Mouse (Mus musculus): Measurements from ENCODE around the gene Atp6v0a4. TPM values are rescaled to one million over a fixed set of nuclear protein-coding genes. Genes with fewer than 3 reads are reported as not detected.

The Atp6v0a4 gene
- total RNA-seq, 2 experiments from 2014 or later = 4.5 to 4.6 TPM

GRCm38 (mm10) chr6:38021406-38021805 is 103.0 kb downstream of the Atp6v0a4 start:
- no peak for DNase-seq (ENCODE audit: low spot score in 2 of 2)

GRCm38 (mm10) chr6:38012829-38013228 is 111.6 kb downstream of the Atp6v0a4 start:
- DNase-seq (ENCODE audit: low spot score in 2 of 2) = no peak

DNA sequence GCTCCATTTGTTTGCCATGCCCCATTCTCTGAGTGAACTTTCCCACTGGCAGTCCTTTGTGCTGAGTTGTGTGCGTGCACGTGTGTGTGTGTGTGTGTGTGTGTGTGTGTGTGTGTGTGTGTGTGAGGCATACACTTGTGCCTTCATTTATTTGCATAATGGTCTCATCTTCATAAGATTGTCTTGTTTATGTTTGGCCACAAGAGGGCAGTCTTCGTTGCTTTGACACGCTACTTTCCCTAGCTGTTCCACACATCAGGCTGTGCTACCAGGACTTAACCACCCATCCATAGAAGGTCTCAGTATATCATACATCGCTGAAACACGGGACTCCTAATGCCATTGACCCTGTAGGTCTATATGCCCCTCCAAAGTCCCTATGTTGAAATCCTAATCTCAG is 116.9 kb downstream of the Atp6v0a4 start:
- DNase-seq (ENCODE audit: low spot score in 2 of 2) = peak; percentile 57 to 64

Other genes starting within 250 kb of the Atp6v0a4 start
- under 1 TPM; 0.31 to 0.50 TPM for gene Svopl, start 77.6 kb downstream of the Atp6v0a4 start, total RNA-seq (2021)
- not detected for gene Tmem213, start 15.3 kb downstream of the Atp6v0a4 start, total RNA-seq (2021)
- 10 to 100 TPM; 40.9 to 41.7 TPM for gene D630045J12Rik, start 129.4 kb upstream of the Atp6v0a4 start, total RNA-seq (2021)
- gene Zc3hav1l, start 174.7 kb upstream of the Atp6v0a4 start, total RNA-seq (2021) = 1 to 10 TPM; 3.6 to 4.1 TPM
- 1 to 10 TPM; 3.0 to 3.1 TPM for gene Zc3hav1, start 230.0 kb upstream of the Atp6v0a4 start, total RNA-seq (2021)